Mouse (Mus musculus): ENCODE data around the gene S1pr2.
"Not testable (repeated sequence)": the region's sequence is repeated elsewhere in the genome, so short reads cannot be mapped to it uniquely, and the experiment has no call there.

Gene S1pr2

DNA sequence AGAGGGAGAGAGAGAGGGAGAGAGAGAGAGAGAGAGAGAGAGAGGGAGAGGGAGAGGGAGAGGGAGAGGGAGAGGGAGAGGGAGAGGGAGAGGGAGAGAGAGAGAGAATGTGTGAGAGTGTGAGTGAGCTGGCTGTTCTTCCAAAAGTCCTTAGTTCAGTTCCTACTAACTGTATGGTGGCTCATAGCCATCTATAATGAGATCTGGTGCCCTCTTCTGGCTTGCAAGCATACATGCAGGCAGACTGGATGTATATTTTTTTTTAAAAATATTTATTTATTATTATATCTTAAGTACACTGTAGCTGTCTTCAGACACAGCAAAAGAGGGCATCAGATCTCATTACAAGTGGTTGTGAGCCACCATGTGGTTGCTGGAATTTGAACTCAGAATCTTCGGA is 21.8 kb upstream of the S1pr2 start:
- DNase-seq = not testable (repeated sequence)

DNA sequence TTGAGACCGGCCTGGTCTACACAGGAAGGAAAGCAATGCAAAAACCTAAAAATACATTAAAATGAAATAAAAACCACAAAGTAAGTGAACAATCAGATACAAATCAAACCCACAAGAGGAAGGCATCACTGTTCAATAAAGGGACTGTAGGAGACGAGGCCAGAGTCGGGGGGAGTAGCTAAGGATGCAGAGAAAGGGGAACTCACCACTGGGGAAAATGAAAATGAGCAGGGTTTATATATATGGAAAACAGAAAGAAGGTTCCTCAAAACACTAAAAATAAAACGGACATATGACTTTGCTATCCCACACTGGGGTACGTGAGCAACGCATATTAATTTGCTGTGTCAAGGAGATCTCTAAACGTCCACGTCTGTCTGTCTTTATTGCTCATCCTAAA is 20.5 kb upstream of the S1pr2 start:
- DNase-seq = no peak

DNA sequence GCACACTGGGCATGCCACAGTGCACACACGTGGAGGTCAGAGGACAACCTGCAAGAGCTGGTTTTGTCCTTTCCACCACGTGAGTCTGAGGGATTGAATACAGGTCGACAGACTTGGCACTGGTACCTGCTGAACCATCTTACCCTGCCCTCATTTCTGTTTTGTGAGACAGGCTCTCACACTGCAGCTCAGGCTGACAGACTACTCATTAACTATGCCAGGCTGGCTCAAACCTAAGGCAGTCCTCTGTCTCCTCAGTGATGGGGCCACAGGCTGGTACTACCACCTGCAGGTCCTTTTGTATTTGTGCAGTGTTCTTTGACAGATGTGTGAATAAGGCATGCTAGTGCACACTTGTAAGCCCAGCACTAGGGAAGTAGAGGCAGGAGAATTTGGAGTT is 18.5 kb upstream of the S1pr2 start:
- DNase-seq = no peak

DNA sequence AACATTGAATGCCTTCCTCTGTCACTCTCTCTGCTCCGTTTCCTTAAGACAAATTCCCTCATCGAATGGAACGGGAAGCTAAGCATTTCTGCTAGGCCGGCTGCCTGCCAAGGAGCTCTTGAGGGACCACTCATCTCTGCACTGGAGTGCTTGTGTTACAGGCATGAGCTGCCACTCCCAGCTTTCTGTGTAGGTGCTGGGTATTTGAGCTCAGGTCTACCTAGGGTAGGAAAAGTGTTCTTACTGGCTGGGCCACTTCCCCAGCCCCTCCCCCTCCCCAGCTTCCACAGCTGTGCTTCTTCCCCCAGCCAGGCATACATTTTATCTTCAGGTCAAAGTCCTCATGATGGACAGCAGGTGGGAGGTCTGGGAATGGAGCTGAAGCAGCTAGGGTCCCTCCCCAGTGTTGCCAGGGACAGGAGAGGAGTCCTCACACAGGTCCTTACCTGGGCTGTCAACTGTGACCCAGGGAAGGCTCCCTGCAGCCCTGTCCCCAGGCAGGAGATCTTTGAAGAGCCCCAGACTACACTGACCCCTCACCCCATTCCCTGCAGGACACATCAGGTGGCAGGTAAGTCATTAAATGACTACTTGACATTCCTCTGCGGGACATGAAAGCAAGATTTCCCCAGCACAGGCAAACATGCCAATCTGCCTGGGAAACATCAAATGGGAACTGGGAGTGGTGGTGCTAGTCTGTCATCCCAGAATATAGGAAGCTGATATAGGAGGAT is 16.8 kb upstream of the S1pr2 start:
- no peak for DNase-seq

DNA sequence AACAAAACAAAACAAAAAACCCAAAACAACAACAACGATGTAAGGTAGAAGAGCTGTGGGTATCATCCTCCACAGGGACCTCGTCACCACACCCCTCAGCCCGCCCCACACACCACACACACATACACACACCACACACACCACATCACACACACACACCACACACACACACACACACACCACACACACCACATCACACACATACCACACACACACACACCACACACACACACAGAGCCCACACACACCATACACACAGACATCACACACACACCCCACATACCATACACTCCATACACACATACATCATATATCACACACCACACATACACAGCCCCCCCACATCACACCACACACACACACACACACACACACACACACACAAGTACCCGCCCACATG is 15.0 kb upstream of the S1pr2 start:
- no peak for DNase-seq

DNA sequence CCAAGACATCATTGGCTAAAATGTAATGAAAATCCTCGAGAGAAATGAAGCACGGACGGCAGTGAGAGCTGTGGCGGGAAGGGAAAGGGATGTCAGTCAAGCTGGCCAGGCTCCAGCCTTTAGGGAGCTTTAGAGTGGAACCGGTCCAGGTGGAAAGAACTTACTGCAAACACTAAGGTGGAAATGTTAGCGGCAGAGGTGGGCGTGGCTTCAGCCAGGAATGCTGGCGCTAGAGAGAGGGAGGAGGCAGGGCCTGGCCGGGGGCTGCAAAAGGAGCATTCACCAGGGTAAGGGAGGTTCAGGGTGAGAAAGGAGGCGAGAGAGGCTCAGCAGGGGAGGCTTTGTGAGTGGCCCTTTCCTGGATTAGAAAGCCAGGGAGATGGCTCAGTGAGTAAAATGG is 14.3 kb upstream of the S1pr2 start:
- no peak for DNase-seq

DNA sequence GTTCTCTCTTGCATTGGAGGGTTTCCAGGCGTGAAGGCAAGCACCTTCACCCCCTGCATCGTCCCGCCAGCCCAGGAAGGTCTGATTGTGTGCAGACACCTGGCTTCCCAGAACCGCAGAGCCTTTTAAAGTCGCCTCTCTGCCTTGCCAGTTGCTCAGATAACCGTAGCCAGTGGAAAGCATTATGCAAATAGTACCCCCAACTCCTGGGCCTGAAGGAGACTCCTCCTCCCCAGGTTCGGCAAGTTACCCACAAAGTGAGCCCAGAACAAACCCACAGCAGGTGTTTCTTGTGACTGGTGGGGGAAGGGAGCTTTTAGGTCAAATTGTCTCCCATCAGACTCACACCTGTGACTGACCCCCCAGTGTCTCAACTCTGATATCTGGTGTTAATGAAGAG is 11.4 kb upstream of the S1pr2 start:
- no peak for DNase-seq

DNA sequence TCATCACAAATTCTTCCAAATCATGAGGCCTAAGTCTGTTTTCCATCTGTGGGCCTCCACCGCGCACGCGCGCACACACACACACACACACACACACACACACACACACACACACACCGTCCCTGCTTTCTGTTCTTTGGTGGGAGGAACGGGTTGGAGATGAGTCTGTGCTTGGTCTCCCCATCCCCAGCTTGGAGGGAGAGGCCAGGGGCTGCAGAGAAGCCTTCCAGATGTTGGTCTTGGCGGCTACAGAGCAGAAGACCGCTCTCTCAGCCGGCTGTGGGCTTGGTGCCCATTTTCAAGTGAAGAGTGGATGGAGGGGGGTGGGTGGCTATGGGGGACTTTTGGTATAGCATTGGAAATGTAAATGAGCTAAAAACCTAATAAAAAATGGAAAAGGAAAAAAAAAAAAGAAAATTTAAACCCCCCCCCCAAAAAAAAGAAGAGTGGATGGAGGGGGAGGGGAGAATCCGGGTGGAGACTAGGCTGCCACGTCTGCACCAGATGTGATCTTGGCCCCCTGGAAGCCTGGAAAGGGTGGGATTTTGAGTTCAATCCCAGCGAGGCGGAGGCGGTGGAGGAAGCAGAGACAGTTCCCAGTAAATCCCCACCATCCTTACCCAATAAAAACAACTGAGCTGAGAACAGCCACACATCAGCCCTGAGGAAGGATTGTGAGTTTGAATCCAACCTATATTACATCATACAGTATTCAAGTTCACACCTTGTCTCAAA is 10.5 kb upstream of the S1pr2 start:
- DNase-seq = no peak

DNA sequence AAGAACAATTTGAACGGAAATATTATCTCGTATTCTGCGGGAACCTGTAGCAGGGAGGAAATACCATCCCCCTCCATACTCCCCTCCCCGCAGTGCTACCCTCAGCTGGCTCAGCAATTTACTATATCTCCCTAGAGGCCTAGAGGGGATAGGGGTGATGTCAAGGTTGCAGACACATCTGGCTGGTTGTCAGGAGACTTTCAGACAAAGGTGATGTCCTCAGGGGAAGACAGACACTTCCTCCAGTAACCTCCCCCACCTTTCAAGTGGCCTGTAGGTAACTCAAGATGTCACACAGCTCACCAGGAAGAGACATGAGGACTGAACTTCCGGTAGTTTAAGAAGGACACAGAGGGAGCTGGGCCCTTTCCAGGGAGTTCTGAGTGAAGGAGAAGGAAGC is 6.6 kb upstream of the S1pr2 start:
- no peak for DNase-seq

DNA sequence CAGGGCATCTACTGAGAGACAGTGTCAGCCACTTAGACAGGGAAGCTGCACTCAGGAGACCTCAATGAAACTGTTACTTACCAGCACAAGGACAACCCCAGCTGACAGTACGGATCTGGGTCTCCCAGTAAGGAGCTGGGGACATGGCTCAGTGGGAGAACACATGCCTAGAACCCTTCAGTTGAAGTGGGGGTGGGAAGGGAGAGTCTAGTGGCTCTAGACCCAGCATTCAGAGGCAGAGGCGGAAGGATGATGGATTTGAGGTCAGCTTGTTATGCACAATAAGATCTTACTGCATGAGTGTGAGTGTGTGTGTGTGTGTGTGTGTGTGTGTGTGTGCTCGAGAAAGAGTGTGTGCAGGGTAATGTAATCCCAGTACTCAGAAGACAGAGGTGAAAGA is 5.6 kb upstream of the S1pr2 start:
- no peak for DNase-seq

DNA sequence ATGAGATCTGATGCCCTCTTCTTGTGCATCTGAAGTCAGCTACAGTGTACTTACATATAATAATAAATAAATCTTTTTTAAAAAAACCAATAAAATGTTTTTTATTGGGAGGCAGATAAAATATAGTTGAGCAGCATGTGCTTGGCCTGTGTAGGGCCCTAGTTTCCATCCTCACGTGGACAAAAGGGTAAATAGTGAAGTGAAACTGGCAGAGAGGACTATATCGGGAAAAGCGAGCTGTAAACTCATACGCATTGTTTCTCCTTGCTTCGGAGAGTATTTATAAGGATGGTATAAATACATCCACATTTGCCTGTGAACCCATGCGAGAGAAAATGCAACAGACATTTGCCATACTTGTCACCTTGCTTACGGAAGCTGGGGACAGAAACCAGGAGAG is 3.2 kb upstream of the S1pr2 start:
- no peak for DNase-seq

DNA sequence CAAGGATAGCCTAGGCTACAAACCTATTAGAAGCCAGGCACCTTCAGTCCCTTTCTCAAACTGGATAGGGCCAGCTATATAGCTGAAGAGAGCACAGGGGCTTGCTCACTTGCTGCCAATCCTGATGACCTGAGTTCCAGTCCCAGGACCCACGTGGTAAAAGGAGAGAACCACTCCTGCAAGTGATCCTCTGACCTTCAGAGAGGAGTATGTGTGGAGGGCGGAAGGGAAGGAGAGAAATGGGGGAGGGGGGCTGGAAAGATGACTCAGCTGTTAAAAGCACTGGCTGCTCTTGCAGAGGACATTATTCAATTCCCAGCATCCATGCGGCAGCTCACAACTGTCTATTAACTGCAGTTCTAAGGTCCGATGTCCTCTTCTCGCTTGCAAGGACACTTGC is 2.6 kb upstream of the S1pr2 start:
- DNase-seq = no peak

DNA sequence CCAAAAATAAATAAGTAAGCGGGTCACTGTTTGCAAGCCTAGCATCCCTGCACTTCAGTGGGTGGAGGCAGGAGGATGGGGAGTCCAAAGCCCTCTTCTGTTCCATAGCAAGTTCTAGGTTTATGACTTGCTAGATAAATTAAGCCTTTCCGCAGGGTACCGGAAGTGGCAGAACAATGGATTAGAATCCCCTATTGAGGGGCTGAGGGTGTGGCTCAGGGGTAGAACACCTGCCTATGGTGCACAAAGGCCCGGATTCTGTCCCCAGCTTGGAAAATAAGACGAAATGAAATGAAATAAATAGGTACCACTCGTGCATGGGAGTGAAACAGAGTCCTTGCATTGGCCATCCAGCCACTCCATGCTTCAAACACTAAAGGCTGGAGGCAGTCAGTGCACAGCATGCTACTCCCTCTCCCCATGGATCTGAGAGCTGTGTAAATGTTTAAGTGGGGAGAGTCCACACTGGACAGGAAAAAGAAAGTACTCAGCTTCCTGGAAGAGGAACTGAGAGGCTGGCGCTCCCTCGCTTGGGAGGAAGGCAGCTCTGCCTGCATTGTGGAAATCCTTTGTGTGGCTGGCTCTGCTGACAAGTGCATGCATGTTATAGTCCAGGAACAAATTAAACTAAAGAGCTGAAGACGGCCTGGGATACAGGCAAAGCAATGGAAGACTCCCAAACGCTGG is 2.0 kb upstream of the S1pr2 start:
- DNase-seq = no peak

DNA sequence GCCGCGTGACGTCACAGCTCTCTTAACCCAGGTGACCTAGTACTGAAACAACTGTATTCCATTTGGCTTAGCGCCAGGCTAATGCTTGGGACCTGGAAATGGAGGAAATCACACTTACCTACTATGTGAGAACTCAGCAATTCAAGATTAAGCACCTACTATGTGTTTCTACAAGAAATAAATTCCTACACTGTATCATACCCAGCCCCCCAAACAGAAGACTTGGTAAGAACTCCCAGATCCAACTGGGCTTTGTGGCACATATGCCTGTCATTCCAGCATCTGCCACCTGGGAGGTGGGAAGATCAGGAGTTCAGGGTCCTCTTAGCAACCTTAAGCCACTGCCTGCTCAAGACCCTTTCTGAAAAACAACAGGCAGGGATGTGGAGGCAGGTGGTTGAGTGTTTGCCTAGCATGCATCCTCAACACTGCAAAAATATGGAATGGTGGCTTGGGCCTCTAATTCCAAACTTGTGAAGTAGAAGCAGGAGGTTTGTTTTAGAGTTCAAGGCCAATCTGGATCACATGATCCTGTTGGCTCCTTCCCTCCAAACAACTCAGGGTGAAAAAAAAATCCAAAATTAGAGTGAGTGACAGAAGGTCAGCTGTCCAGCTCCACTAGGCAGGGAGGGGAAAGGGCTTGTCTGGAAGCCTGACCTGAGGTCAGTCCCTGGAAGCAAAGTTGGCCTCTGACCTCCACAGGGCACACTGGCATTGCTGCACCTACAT is 544 bp upstream of the S1pr2 start:
- no peak for DNase-seq

DNA sequence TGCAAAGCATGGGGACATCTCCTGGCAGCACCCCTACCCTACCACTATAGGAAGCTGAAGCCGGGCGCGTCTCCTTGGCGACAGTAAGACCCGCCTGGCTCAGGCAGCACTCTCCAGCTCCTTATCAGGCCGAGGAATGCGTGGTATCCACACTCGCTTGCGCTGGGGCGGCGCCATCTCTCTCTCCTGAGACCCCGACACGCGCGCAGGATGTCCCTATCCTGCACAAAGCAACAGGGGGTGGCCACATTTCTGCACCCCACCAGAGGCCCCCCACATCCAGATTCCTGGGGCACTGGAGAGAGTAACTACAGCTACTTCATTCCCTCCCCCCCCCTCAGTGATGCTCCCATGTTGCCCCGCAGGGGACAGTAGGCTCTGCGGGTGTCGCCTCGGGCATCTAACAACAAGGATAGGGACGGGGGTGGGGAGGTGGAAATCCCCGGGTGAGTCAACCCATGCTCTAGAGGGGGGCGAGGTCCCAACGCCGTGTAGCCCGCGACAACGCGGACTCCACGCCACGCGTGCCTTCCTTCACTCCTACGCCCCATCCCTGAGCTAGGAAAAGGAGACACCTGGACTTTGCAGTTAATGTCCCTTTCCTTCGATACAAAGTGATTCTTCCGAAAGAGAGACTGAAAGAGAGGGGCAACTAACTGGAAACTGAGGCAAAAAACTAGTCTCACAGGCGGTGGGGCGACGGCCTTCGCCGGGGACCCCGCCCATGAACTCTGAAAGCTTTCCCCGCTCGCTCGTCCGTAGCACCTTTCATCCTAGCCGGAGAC is 958 bp downstream of the S1pr2 start:
- no peak for DNase-seq

DNA sequence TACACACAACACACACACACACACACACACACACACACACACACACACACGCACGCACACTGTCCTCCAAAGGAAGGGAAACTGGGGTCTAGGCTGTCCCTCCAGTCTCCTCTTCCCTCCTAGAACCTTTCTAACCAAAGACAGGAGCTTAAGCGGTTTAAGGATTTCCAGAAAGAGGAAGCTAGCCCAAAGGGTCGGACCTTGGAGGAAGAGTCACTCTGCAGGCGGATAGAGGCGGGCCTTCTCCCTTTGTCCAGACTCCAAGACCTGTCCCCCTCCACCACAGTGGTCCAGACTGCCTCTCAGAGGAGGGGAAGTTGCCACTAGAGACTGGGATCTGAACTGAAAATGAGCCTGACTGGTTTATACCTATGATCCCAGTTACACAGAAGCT is 2.9 kb downstream of the S1pr2 start:
- no peak for DNase-seq

DNA sequence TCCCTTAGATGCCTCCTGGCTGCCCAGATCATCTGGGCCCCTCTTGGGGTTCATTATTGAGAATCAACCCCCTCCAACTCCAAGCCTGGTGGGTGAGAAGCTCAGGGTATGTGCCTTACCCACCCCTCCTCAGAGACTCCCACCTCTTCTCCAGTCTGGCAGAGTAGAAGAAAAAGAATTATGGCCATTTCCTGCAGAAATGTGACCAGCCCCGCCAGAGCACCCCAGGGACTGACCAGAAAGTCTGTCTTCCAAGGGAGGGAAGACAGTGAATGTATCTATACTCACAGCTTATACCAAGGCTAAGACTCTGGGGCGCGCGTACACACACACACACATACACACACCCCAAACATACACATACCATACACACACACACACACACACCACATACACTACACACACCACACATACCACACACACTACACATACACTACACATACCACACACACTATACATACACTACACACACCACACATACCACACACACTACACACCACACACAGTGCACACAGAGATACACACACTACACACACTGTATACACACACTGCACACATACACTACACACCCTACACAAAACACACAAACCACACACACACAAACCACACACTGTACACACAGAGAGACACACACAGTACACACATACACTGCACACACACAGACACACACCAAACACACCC is 3.4 kb downstream of the S1pr2 start:
- DNase-seq = no peak

DNA sequence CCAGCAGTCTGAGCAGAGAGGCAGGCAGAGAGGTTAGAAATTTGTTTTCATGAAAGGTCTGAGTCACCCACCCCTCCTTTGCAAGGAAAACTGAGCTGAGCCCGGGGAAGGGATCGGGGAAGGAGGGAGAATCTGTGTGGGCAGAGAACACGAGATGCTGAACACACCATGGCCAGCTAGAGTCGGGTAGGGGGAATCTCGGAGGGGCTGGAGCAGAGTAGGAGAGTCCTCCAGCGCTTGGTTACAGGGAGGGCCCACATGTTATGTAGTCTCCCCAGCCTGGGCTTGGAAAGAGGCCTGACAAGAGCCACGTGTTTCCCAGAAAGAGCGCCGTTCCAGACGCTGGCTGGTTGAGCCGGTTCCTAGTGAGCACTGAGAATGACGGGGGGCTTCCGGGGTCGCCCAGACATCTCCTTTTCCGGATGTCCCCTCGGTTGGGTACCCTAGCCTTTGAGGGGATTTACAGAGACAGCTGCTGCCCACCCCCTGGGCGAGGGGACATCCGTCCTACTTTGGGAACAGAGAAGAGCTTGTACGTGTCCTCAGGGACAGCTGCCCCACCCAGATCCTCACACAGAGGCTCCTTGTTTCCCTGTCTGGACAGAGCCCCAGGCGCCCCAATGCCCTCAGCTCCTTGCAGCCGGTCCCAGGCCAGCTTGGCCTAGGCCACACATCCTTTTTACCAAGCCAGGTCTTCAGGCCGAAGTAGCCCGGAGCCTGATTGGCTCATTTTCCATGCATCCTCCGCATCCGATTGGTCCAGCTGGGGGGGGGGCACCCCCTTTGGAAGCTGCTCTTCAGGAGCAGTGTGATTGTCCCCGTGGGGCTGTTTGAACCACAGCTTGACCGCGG is 4.2 kb downstream of the S1pr2 start:
- peak; percentile 30 for DNase-seq

DNA sequence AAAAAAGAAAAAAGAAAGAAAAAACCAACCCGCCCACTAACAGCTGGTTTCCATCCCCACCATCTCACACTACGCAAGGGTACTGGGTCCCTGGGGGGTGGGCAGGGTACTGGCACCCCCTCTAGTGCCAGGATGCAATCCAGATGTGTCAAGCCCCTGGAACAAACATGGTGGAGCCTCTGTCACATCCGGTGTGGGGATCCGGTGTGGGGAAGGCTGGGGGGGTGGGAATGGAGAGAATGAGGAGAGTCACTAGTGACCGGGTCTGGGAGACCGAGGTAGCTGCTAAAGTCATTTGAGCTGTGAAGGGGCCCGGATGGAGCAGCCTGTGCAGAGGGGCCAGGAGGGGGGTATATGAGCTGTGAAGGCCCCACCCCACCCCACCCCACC is 4.8 kb downstream of the S1pr2 start:
- DNase-seq = no peak

DNA sequence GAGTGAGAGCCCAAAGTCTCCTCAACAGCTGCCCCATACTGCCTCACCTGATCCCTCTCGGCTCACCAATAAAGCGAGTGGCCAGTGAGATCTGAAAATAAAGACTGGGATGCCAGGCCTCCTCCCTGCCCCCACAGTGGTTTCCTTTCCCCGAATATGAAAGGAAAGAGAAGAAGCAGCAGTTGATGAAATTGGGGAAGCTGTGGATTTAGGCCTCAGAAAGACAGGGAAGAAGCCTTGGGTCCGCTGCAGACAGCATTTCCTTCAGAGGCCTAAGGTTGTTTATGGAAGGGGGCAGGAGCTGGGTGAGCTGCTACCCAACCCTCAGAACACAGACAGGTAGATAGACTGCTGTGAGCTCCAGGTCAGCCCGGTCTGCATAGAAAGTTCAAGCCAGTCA is 9.8 kb downstream of the S1pr2 start:
- DNase-seq = no peak

DNA sequence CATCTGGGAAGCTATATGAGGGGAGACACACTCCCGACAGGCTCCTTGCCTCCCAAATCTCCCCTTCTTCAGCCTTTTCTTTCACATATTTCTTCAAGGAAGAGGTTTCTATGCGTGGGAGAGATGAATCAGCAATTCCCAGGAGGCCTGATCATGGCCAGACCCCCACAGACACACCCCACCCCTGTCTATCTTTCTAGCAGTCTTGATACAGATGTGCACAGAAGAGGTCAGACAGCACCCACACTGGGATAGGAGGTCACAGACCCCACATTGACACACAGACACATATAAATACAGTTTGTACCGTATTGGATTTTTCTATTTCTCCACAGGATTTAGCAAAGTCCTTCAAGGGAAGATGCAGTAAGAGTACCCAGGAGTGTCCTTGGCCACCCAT is 10.6 kb downstream of the S1pr2 start:
- no peak for DNase-seq

All from cerebellum, adult 9-10 months (tissue).